Mouse (Mus musculus): ENCODE measurements around the gene Map4.

- no peak for TF ChIP-seq CTCF (IDR thresholded peaks at IDR 0.05; ENCODE audit: control insufficient read depth, insufficient read depth, insufficient replicate concordance, low read depth, low read length)
- no peak for TF ChIP-seq POLR2A (IDR thresholded peaks at IDR 0.05; ENCODE audit: control insufficient read depth, low read depth, low read length)
These were observed 154.4 kb downstream of the Map4 start for GRCm38 (mm10) chr9:110085693-110086092.

Data from testis, adult 2 months (tissue).